Mouse (Mus musculus) heart, postnatal 0 days (tissue): ENCODE data around the gene Gdi2.
"Not testable (repeated sequence)": the region's sequence is repeated elsewhere in the genome, so short reads cannot be mapped to it uniquely, and the experiment has no call there.

Source experiments
- CTCF ChIP-seq: IDR thresholded peaks from 2 replicates; pipeline ENCODE4 v1.5.1; 2016; ENCODE audit warnings: antibody characterized with exemption, control low read depth, low read depth
- EP300 ChIP-seq: IDR thresholded peaks from 2 replicates; pipeline ENCODE4 v1.6.1; 2016; ENCODE audit warnings: antibody characterized with exemption, low read depth

GRCm38 (mm10) chr13:3531176-3531575 lies 6.7 kb upstream of the Gdi2 start:
- not testable (repeated sequence) for TF ChIP-seq CTCF, EP300
